Mouse (Mus musculus) bone marrow, adult 2 months (tissue): ENCODE results near the gene Camta1.

ENCODE experiments used
- CTCF ChIP-seq: fragments of 200-500 bp; IDR thresholded peaks from 2 replicates; pipeline ENCODE4 v1.5.1; 2011; ENCODE audit warnings: low read length, control low read depth; ENCODE audit not compliant: control insufficient read depth, insufficient read depth
- POLR2A ChIP-seq: fragments of 200-500 bp; IDR thresholded peaks from 2 replicates; pipeline ENCODE4 v1.6.1; 2011; ENCODE audit warnings: low read depth, mild to moderate bottlenecking, control low read depth, low read length, borderline replicate concordance; ENCODE audit not compliant: control insufficient read depth

DNA sequence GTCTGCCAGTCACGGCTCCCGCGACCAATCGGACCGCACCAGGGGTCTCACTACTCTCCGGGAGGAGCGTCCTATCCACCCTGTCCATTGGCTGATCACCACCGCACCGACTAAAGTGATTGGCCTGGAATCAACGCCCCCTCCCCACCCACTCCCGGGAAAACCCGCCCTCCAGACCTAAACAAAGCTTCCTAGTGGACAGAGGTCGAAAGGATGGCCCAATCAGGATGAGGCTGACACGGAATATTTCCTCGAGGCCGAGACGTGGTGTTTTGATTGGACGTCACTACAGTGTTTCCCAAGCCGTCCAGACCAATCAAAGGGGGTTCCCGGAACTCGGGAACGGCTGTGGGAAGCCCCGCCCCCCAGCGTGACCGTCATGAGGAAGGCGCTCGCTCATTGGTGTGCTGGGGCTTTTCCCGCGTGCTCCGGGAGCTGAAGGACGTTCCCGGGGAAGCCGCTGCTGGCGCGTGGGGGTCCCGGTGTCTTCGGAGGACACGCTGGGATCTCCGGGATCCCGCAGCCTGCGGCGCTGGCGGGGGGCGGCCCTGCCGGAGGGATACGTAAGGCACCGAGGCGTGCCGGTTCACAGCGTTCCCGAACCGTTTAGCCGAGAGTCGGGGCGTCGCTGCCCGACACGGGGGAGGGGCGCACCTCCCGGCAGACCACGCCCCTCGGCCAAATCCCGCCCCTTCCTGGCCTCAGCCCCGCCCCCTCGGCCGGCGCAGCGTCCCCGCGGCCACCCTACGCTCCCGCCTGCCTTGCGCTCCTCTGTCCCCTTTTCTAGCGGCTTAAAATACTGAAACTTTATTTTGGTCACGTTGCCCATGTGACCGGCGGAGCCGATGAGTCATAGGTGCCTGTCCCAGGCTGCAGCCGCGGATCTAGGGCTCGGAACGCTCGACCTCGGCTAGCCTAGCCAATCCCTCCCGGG is at the start of gene Camta1:
- TF ChIP-seq POLR2A (peak; percentile 24; the same call in 1 of the 2 replicates), CTCF (no peak)
